ENCODE assay signal across 20 mouse cellular contexts in genomic region chr16:58479898-58480448, GRCm38 (mm10). TPM values are rescaled to one million over a fixed set of nuclear protein-coding genes. Genes with fewer than 3 reads are reported as not detected.
DNase-seq lines count a peak whose midpoint lies in the region; ATAC-seq and TF ChIP-seq lines count a peak whose summit lies in the region.
"Had no signal": no experiment of that assay in that cellular context is flagged by ENCODE, and none has a peak within 500 bp of the region (broad histone marks: within the 10 kb centered on the region; RNA-seq: fewer than 3 reads in every experiment).

No protein-coding gene starts in this region.

- TF ChIP-seq CTCF in kidney, adult 2 months (conservative IDR thresholded peaks at IDR 0.05; ENCODE audit: insufficient read depth, insufficient read length, low read depth, low read length): no peak
- TF ChIP-seq CTCF in stomach, postnatal 0 days (IDR thresholded peaks at IDR 0.05; ENCODE audit: low read depth): no peak

- no peak for TF ChIP-seq POLR2A in kidney, adult 2 months (IDR thresholded peaks at IDR 0.05; ENCODE audit: low read depth, low read length)

- H3K36me3 ChIP-seq in kidney, adult 2 months (ENCODE audit: control insufficient read depth, insufficient read depth, low read length): peaks cover 7% of the 10 kb centered on the region
- H3K36me3 ChIP-seq in kidney, embryonic 14.5 days (ENCODE audit: control insufficient read depth, insufficient read depth, low read length): peaks cover 25% of the 10 kb centered on the region
- H3K36me3 ChIP-seq in lung, embryonic 16.5 days (ENCODE audit: control insufficient read depth, insufficient read depth, low read length): peaks cover 19% of the 10 kb centered on the region
- H3K36me3 ChIP-seq in stomach, postnatal 0 days (ENCODE audit: control insufficient read depth, insufficient read depth, low read length): 0 out of 2 replicates have a peak, but pooled peaks cover 5% of the 10 kb centered on the region
- H3K36me3 ChIP-seq: forebrain, embryonic 15.5 days; neural tube, embryonic 12.5 days had no signal

- peaks cover 44% of the 10 kb centered on the region for H3K4me1 ChIP-seq in kidney, adult 2 months (ENCODE audit: control insufficient read depth, insufficient read depth, low read length)
- peaks cover 14% of the 10 kb centered on the region for H3K4me1 ChIP-seq in kidney, embryonic 14.5 days (ENCODE audit: control insufficient read depth, insufficient read depth, low read length)
- H3K4me1 ChIP-seq in lung, embryonic 16.5 days (replicated peaks; ENCODE audit: control insufficient read depth, insufficient read depth, low read length): peaks cover 24% of the 10 kb centered on the region; the same call in 1 of the 2 replicates
- H3K4me1 ChIP-seq in stomach, postnatal 0 days (replicated peaks; ENCODE audit: control insufficient read depth, insufficient read depth): no peaks in the 10 kb centered on the region
- H3K4me1 ChIP-seq: forebrain, embryonic 15.5 days; hindbrain, embryonic 13.5 days; limb, embryonic 15.5 days; neural tube, embryonic 12.5 days had no signal

- H3K9ac ChIP-seq in kidney, embryonic 14.5 days (ENCODE audit: low read depth, low read length): no peak overlapping the region
- H3K9ac ChIP-seq in lung, embryonic 16.5 days (ENCODE audit: low read length): no peak overlapping the region
- no peak overlapping the region for H3K9ac ChIP-seq in stomach, postnatal 0 days (ENCODE audit: low read length)
- H3K9ac ChIP-seq: forebrain, embryonic 15.5 days; heart, embryonic 12.5 days; hindbrain, embryonic 13.5 days; limb, embryonic 15.5 days; lung, embryonic 15.5 days; neural tube, embryonic 12.5 days had no signal

- H3K4me3 ChIP-seq in kidney, adult 2 months (ENCODE audit: insufficient read depth, low read depth, low read length): no peak overlapping the region
- H3K4me3 ChIP-seq in kidney, embryonic 14.5 days (ENCODE audit: low read length): no peak overlapping the region
- H3K4me3 ChIP-seq in lung, embryonic 16.5 days (ENCODE audit: low read length): no peak overlapping the region
- H3K4me3 ChIP-seq in stomach, postnatal 0 days (ENCODE audit: low read depth, low read length): no peak overlapping the region
- H3K4me3 ChIP-seq: forebrain, embryonic 15.5 days; heart, embryonic 12.5 days; hindbrain, embryonic 13.5 days; limb, embryonic 15.5 days; lung, embryonic 15.5 days; neural tube, embryonic 12.5 days had no signal

- no peaks in the 10 kb centered on the region for H3K27me3 ChIP-seq in kidney, adult 2 months (replicated peaks; ENCODE audit: control insufficient read depth, insufficient read depth, low read length)
- H3K27me3 ChIP-seq in kidney, embryonic 14.5 days (ENCODE audit: control insufficient read depth, insufficient read depth, low read length): no peaks in the 10 kb centered on the region
- no peaks in the 10 kb centered on the region for H3K27me3 ChIP-seq in lung, embryonic 16.5 days (ENCODE audit: control insufficient read depth, insufficient read depth, low read depth, low read length)
- no peaks in the 10 kb centered on the region for H3K27me3 ChIP-seq in stomach, postnatal 0 days (ENCODE audit: control insufficient read depth, insufficient read depth, low read length)
- H3K27me3 ChIP-seq: forebrain, embryonic 15.5 days; heart, embryonic 12.5 days; hindbrain, embryonic 13.5 days; limb, embryonic 15.5 days; lung, embryonic 15.5 days; neural tube, embryonic 12.5 days had no signal

- no peak for TF ChIP-seq EP300 in stomach, postnatal 0 days (optimal IDR thresholded peaks at IDR 0.05)

- no peak for DNase-seq in kidney, adult 2 months
- DNase-seq in lung, postnatal 4 days: no peak
- no peak for DNase-seq in stomach, postnatal 0 days (ENCODE audit: low spot score)
- DNase-seq: adrenal gland, postnatal 10 days; cerebellum, adult 9-10 months; embryo, embryonic 11 days; heart, postnatal 14 days; kidney, adult 9 months; spleen, adult 18-20 months had no signal

- H3K27ac ChIP-seq in kidney, adult 2 months (ENCODE audit: insufficient read depth, low read depth, low read length): peak overlapping the region; percentile 12
- H3K27ac ChIP-seq in kidney, embryonic 14.5 days (ENCODE audit: low read depth, low read length): no peak overlapping the region
- H3K27ac ChIP-seq in lung, embryonic 16.5 days (ENCODE audit: low read length): peak overlapping the region; percentile 17; the same call in 1 of the 2 replicates
- no peak overlapping the region for H3K27ac ChIP-seq in stomach, postnatal 0 days (replicated peaks)
- H3K27ac ChIP-seq: forebrain, embryonic 15.5 days; hindbrain, embryonic 13.5 days; limb, embryonic 15.5 days; lung, embryonic 15.5 days; neural tube, embryonic 12.5 days had no signal

- no peak for ATAC-seq in kidney, embryonic 14.5 days (ENCODE audit: low FRiP score, low TSS enrichment)
- ATAC-seq in lung, embryonic 16.5 days (ENCODE audit: low read depth): no peak
- ATAC-seq in granulocyte monocyte progenitor cell, adult 5-6 weeks (replicated peaks; ENCODE audit: poor library complexity, severe bottlenecking): peak; percentile 21
- ATAC-seq in neutrophil, adult 5-6 weeks (ENCODE audit: extremely low read depth, insufficient number of reproducible peaks, low FRiP score, poor library complexity, severe bottlenecking): peak; percentile 17; the same call in 1 of the 2 replicates
- no peak for ATAC-seq in stomach, postnatal 0 days (ENCODE audit: low FRiP score, low TSS enrichment)
- ATAC-seq: forebrain, embryonic 15.5 days; inflammation-experienced regulatory T-cells, adult 6 months had no signal

- WGBS in kidney, adult 2 months: 74% methylated on average over 4 of the region's 4 CpGs
- 89% methylated on average over 4 of the region's 4 CpGs for WGBS in kidney, embryonic 14.5 days
- WGBS in lung, embryonic 16.5 days: 80% methylated on average over 4 of the region's 4 CpGs
- WGBS in stomach, postnatal 0 days: 85% methylated on average over 4 of the region's 4 CpGs

- 0 out of 2 replicates have a peak, but pooled peaks cover 4% of the 10 kb centered on the region for H3K9me3 ChIP-seq in kidney, embryonic 14.5 days (ENCODE audit: control insufficient read depth, low read length)
- H3K9me3 ChIP-seq in lung, embryonic 16.5 days (ENCODE audit: control insufficient read depth, low read length): peaks cover 9% of the 10 kb centered on the region
- no peaks in the 10 kb centered on the region for H3K9me3 ChIP-seq in stomach, postnatal 0 days (ENCODE audit: control insufficient read depth, low read length)
- H3K9me3 ChIP-seq: limb, embryonic 15.5 days; lung, embryonic 15.5 days had no signal

- H3K4me2 ChIP-seq in kidney, embryonic 14.5 days (replicated peaks; ENCODE audit: low read depth, low read length): no peak overlapping the region
- H3K4me2 ChIP-seq in lung, embryonic 16.5 days (ENCODE audit: low read depth, low read length): no peak overlapping the region
- H3K4me2 ChIP-seq in stomach, postnatal 0 days (replicated peaks; ENCODE audit: low read depth): no peak overlapping the region
- H3K4me2 ChIP-seq: forebrain, embryonic 15.5 days; heart, embryonic 12.5 days; hindbrain, embryonic 13.5 days; limb, embryonic 15.5 days; lung, embryonic 15.5 days; neural tube, embryonic 12.5 days had no signal

RNA-seq across cellular contexts. Expression of gene St3gal6, which starts 44.1 kb away (rescaled TPM):
- 32.5 and 36.6 TPM in 2 replicates for polyA plus RNA-seq in kidney, adult 2 months (2012; rRNA removed)
- polyA plus RNA-seq in kidney, embryonic 14.5 days (2014; fragmentation: Nextera tagmentation; extraction: Ambion mirVana): 46.9 and 56.9 TPM in 2 replicates
- 33.7 and 34.7 TPM in 2 replicates for polyA plus RNA-seq in lung, embryonic 16.5 days (2015; fragmentation: Nextera tagmentation; extraction: Ambion mirVana)
- not detected in 2 replicates for total RNA-seq in granulocyte monocyte progenitor cell, adult 5-6 weeks (2014; fragmentation: Nextera tagmentation)
- total RNA-seq in granulocyte monocyte progenitor cell, adult 5-6 weeks (2017): 0.73 TPM in 1 of 2 replicates, not detected in the other
- 190 and 210 TPM in 2 replicates for total RNA-seq in neutrophil, adult 5-6 weeks (2017)
- polyA plus RNA-seq in stomach, postnatal 0 days (2015; fragmentation: Nextera tagmentation; extraction: Ambion mirVana): 7.1 and 8.0 TPM in 2 replicates

Comparison
In these comparisons a context has a peak if more than half of its experiments do, and no peak if none do; other contexts are left out.
1. H3K27ac ChIP-seq: peak in kidney, adult 2 months (single experiment) and lung, embryonic 16.5 days (single experiment); none in kidney, embryonic 14.5 days (single experiment) and stomach, postnatal 0 days (single experiment).
2. ATAC-seq: peak in granulocyte monocyte progenitor cell, adult 5-6 weeks (single experiment) and neutrophil, adult 5-6 weeks (single experiment); none in kidney, embryonic 14.5 days (single experiment), lung, embryonic 16.5 days (single experiment) and stomach, postnatal 0 days (single experiment).